Mouse (Mus musculus) liver, embryonic 14.5 days (tissue): ENCODE measurements around the gene Borcs6.

ENCODE experiments used
- CTCF ChIP-seq: IDR thresholded peaks from 2 replicates; pipeline ENCODE4 v1.5.1; 2016; ENCODE audit warnings: antibody characterized with exemption, low read depth, control low read depth
- EP300 ChIP-seq: IDR thresholded peaks from 2 replicates; pipeline ENCODE4 v1.6.1; 2016; ENCODE audit warnings: antibody characterized with exemption, low read depth

DNA sequence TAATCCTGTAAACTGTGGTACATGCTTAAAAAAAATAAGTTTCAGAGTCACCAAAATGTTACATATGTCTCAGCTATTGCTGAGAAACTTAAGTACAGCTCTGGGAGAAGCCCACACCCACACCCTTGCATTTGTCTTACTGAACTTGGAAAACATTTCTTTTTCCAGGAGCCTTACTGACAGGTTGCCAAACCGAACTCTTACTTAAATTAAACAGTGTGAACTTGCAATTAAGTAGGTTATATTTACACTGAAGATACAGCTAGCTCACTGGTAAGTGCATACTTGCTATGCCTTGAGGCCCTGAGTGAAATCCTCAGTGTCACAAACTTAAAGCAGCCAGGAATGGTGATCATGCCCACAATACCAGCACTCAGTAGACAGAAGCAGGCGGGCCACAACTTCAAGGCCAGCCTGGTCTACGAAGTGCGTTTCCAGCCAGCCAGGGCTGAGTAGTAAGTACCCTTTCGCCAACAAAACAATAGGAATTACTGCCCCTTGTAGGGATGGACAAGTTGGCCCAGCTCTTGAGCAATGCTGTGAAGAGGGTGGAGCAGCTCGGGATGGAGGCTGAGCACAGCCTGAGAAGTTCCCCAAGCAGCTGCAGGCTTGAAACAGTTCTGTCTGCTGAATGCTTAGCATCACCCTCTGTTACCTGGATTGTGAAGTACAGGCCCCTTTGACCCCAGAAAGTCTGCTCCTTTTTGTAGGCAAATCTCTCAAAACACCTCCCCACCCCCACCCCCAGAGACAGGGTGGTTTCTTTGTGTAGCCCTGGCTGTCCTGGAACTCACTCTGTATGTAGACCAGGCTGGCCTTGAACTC lies 14.6 kb downstream of the Borcs6 start:
- TF ChIP-seq CTCF (no peak), EP300 (no peak)
